Mouse (Mus musculus) thymus, adult 2 months (tissue): ENCODE results near the gene Alpi. TPM values are rescaled to one million over a fixed set of nuclear protein-coding genes. Genes with fewer than 3 reads are reported as not detected.

Source experiments
- DNase-seq: peaks from one replicate; pipeline ENCODE4 v3.0.0; 2021
- H3K27ac ChIP-seq: fragments of 200-500 bp; 2 replicates; pipeline ENCODE4 v1.5.1; 2012; ENCODE audit warnings: low read length, control low read depth; ENCODE audit not compliant: control insufficient read depth, insufficient read depth
- H3K27me3 ChIP-seq: fragments of 200-500 bp; 2 replicates; pipeline ENCODE4 v1.6.1; 2012; ENCODE audit warnings: mild to moderate bottlenecking, low read length, moderate library complexity, mixed read lengths; ENCODE audit not compliant: control insufficient read depth, insufficient read depth
- H3K36me3 ChIP-seq: fragments of 200-500 bp; 2 replicates; pipeline ENCODE4 v1.6.1; 2012; ENCODE audit warnings: mild to moderate bottlenecking, low read length, moderate library complexity; ENCODE audit not compliant: control insufficient read depth, insufficient read depth
- H3K4me1 ChIP-seq: fragments of 200-500 bp; replicated peaks from 2 replicates; pipeline ENCODE4 v1.6.1; 2012; ENCODE audit warnings: low read length; ENCODE audit not compliant: control insufficient read depth, insufficient read depth
- H3K4me3 ChIP-seq: fragments of 200-500 bp; 2 replicates; pipeline ENCODE4 v1.5.1; 2012; ENCODE audit warnings: mild to moderate bottlenecking, low read length, control low read depth, moderate library complexity; ENCODE audit not compliant: control insufficient read depth, insufficient read depth
- CTCF ChIP-seq: fragments of 200-500 bp; IDR thresholded peaks from 2 replicates; pipeline ENCODE4 v1.5.1; 2012; ENCODE audit warnings: mild to moderate bottlenecking, control low read depth, low read length, moderate library complexity, borderline replicate concordance; ENCODE audit not compliant: control insufficient read depth, poor library complexity, insufficient read depth; ENCODE audit errors: extremely low read depth
- POLR2A ChIP-seq: fragments of 200-500 bp; IDR thresholded peaks from 2 replicates; pipeline ENCODE4 v1.6.1; 2012; ENCODE audit warnings: mild to moderate bottlenecking, low read length, control low read depth, moderate library complexity; ENCODE audit not compliant: control insufficient read depth, poor library complexity, insufficient read depth; ENCODE audit errors: extremely low read depth
- WGBS: fragments of 180-500 bp; shearing (Covaris S2); methylation state at CpG from one replicate; pipeline ENCODE4 v1.1.7; 2018; 5-methylcytosine and 5-hydroxymethylcytosine counted together
- polyA plus RNA-seq: library from polyadenylated mRNA; depleted of rRNA; stranded (reverse); fragments of >200 nt; gene quantifications from 2 replicates; pipeline ENCODE4 v1.2.3, GENCODE M21; 2012; rRNA removed

Alpi gene
- polyA plus RNA-seq, 1 experiment, result 0.63 TPM

DNA sequence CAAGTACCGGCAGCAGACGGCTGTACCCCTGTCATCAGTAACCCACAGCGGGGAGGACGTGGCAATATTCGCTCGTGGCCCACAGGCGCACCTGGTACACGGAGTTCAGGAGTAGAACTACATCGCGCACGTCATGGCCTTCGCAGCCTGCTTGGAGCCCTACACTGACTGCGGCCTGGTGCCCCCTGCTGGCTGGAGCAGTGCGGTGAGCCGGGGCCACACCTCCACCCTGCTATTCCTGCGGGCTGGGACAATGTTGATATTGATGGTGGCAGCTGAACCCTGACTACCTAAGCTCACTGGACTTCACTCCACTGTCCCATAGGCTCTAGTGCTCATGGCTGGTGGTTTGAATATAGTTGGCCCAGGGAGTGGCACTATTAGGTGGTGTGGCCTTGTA lies 30.7 kb downstream of the Alpi start:
- peak; percentile 49 for DNase-seq
- Histone ChIP-seq H3K36me3 (no peaks in the 10 kb centered on the region), H3K27me3 (no peaks in the 10 kb centered on the region), H3K27ac (no peak overlapping the region), H3K4me1 (no peaks in the 10 kb centered on the region), H3K4me3 (no peak overlapping the region)
- 53% methylated on average over 16 of the region's 16 CpGs for WGBS
- peak; percentile 80; the same call in 1 of the 2 replicates for TF ChIP-seq CTCF
- no peak for TF ChIP-seq POLR2A

DNA sequence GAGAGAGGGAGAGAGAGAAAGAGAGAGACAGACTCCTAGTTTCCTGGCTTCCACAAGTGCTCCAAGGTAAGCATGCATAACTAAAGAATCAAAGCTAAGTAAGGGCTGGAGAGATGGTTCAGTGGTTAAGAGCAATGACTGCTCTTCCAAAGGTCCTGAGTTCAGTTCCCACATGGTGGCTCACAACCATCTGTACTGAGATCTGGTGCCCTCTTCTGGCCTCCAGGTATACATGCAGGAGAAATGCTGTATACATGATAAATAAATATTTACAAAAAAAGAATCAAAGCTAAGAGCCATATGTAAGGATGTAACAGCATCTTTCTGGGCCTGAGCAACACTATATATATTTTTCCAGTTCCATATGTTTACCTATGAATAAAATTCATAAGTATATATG lies 40.5 kb downstream of the Alpi start:
- TF ChIP-seq CTCF (no peak), POLR2A (no peak)
- no peaks in the 10 kb centered on the region for H3K27me3 ChIP-seq
- no peak overlapping the region for H3K27ac ChIP-seq

DNA sequence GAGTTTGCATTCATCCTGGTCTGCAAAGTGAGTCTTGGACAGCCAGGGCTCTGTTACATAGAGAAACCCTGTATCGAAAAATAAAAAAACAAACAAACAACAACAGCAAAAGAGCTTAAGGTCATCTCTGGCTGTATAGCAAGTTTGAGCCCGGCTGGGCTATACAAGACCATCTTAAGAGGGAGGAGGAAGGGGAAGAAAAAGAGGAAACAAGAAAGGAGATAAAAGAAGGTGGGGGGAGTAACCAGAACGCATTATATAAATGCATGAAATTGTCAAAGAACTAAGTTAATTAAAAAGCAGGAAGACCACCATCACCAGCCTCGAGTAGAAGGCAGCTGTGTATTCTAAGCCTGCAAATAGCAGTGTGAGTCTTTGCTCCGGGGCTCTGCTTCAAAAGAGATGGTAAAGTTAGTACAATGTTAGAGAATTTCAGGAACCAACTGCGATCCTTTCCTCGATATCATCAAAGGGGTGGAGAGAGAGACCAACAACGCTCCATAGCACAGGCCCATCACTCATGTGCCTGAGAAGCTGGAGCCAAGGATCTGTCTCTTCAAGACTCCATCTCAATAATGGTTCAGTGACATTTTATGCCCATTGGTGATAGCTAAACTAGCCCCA lies 42.3 kb downstream of the Alpi start:
- H3K4me1 ChIP-seq, result no peaks in the 10 kb centered on the region
- H3K4me3 ChIP-seq, result no peak overlapping the region
- 65% methylated on average over 8 of the region's 8 CpGs for WGBS
- DNase-seq, result no peak
- no peak overlapping the region for H3K27ac ChIP-seq
- TF ChIP-seq CTCF, result no peak
- no peaks in the 10 kb centered on the region for H3K27me3 ChIP-seq
- no peaks in the 10 kb centered on the region for H3K36me3 ChIP-seq

More for the DNA sequence above, 40.5 kb downstream of the Alpi start:
- no peak for DNase-seq
- Histone ChIP-seq H3K36me3 (no peaks in the 10 kb centered on the region), H3K4me1 (no peaks in the 10 kb centered on the region), H3K4me3 (no peak overlapping the region)

- H3K36me3 ChIP-seq, result no peaks in the 10 kb centered on the region
- no peak for TF ChIP-seq CTCF
- no peak for TF ChIP-seq POLR2A
- DNase-seq, result no peak
- H3K27ac ChIP-seq, result no peak overlapping the region
- H3K4me1 ChIP-seq, result no peaks in the 10 kb centered on the region
- 79% methylated on average over 4 of the region's 4 CpGs for WGBS
- no peak overlapping the region for H3K4me3 ChIP-seq
- no peaks in the 10 kb centered on the region for H3K27me3 ChIP-seq
Measured at GRCm38 (mm10) chr1:87057075-87057474, 44.3 kb downstream of the Alpi start.

DNA sequence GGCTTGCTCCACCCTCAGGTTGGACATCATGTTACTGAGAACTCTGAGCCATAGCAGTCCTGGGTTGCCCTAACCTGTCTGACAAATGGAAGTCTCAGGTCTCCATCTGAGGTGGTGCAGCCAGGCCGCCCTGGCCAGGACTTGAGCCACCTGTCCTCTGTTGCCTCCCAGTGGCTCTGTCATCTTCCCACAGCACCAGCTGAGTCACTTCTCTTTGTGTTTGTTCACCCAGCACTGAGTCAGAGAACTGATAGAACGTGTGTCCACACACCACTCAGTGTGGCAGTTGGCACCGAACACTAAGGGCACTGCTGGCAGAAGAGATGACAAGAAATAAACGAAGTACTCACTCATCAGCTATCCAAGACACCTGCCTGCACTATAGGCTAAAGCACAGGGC lies 50.0 kb downstream of the Alpi start:
- Histone ChIP-seq H3K36me3 (no peaks in the 10 kb centered on the region), H3K4me1 (no peaks in the 10 kb centered on the region), H3K27ac (no peak overlapping the region), H3K4me3 (no peak overlapping the region), H3K27me3 (no peaks in the 10 kb centered on the region)
- TF ChIP-seq CTCF (no peak), POLR2A (no peak)
- WGBS, result 93% methylated on average over 4 of the region's 4 CpGs
- DNase-seq, result no peak

DNA sequence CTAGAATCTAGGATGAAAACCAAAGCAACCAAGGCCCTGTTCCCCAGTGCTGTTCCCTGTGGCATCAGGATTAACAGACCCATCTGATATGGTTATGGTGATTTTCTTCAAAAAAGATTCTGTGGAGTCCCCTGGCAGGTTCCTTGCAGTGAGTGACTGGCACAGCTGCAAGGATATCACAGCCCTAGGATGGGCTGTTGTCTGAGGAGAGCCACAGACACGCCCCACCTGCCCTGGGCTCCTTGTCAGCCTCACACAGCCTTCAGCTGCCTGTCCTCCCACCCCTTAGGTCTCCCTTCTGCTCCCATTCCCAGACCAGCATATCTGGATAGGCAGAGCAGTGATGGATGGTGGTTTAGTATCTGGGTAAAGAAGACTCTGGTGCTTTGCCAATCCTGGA lies 50.7 kb downstream of the Alpi start:
- H3K4me1 ChIP-seq, result no peaks in the 10 kb centered on the region

GRCm38 (mm10) chr1:87050072-87050471 lies 51.3 kb downstream of the Alpi start:
- Histone ChIP-seq H3K4me3 (no peak overlapping the region), H3K36me3 (no peaks in the 10 kb centered on the region), H3K27ac (no peak overlapping the region), H3K27me3 (no peaks in the 10 kb centered on the region), H3K4me1 (no peaks in the 10 kb centered on the region)
- 94% methylated on average over 3 of the region's 3 CpGs for WGBS
- TF ChIP-seq CTCF (no peak), POLR2A (no peak)
- no peak for DNase-seq

More for the DNA sequence above, 50.7 kb downstream of the Alpi start:
- Histone ChIP-seq H3K27ac (no peak overlapping the region), H3K27me3 (no peaks in the 10 kb centered on the region), H3K4me3 (no peak overlapping the region), H3K36me3 (no peaks in the 10 kb centered on the region)
- WGBS, result 90% methylated on average over 1 of the region's 1 CpGs
- no peak for TF ChIP-seq CTCF
- TF ChIP-seq POLR2A, result no peak
- no peak for DNase-seq

Other genes starting within 250 kb of the Alpi start
- gene Alppl2, start 11.7 kb downstream of the Alpi start, polyA plus RNA-seq, result 0.53 and 0.83 TPM in 2 replicates
- gene Akp3, start 23.4 kb upstream of the Alpi start, polyA plus RNA-seq, result 0.62 and 0.64 TPM in 2 replicates
- 1.7 and 2.4 TPM in 2 replicates for gene Ecel1, start 54.9 kb upstream of the Alpi start, polyA plus RNA-seq
- gene Prss56, start 81.7 kb upstream of the Alpi start, polyA plus RNA-seq, result 0.10 and 0.23 TPM in 2 replicates
- gene Chrnd, start 89.0 kb upstream of the Alpi start, polyA plus RNA-seq, result 0.09 TPM in 1 of 2 replicates, not detected in the other
- 0.15 and 0.27 TPM in 2 replicates for gene Chrng, start 103.1 kb upstream of the Alpi start, polyA plus RNA-seq
- gene Eif4e2, start 112.3 kb upstream of the Alpi start, polyA plus RNA-seq, result 41.9 and 45.0 TPM in 2 replicates
- gene Efhd1, start 162.8 kb upstream of the Alpi start, polyA plus RNA-seq, result 2.5 and 2.7 TPM in 2 replicates
- gene Gigyf2, start 225.4 kb upstream of the Alpi start, polyA plus RNA-seq, result 47.2 and 47.3 TPM in 2 replicates